Mouse (Mus musculus): ENCODE results near the gene Ddx59.

GRCm38 (mm10) chr1:136428981-136429380, 13.9 kb downstream of the Ddx59 start:
- TF ChIP-seq MYOG (IDR thresholded peaks at IDR 0.05; ENCODE audit: control insufficient read depth in 1 of 3, insufficient read depth in 1 of 3, insufficient read length in 2 of 3, low read depth in 2 of 3) (no peak), USF1 (IDR thresholded peaks at IDR 0.05; ENCODE audit: low read depth) (no peak)
